Mouse (Mus musculus): ENCODE results near the gene Aatk.

GRCm38 (mm10) chr11:120021367-120021766, 25.6 kb downstream of the Aatk start:
- TF ChIP-seq FLI1 (IDR thresholded peaks at IDR 0.05; ENCODE audit: low read length): no peak
- TF ChIP-seq GATA1 (IDR thresholded peaks at IDR 0.05; ENCODE audit: borderline replicate concordance, low read length): no peak
